In the genomic region with DNA sequence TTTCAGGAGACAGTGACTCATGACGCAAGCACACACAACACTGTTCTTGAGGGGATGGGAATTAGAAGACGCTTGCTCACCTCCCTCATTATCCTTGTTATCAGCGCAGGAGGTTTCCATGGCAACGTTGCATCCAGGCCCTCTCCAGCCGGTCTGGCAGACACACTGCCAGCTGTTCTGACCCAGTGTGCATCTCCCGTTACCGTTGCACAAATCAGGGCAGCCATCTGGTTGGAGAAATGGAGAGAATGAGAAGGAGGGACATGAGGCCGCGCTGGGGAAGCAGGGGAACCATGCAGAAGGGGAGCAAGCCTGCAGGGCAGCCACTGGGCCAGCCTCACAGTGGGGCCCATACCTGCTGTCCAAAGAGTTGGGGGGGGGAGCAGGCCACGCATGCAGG, we compare ENCODE assay signal across 10 mouse cellular contexts.
A peak's percentile ranks its signal among the peaks of the same experiment; 100 is the strongest.
DNase-seq lines count a peak whose midpoint lies in the region; ATAC-seq and TF ChIP-seq lines count a peak whose summit lies in the region.
"Had no signal": no experiment of that assay in that cellular context is flagged by ENCODE, and none has a peak within 500 bp of the region (broad histone marks: within the 10 kb centered on the region; RNA-seq: fewer than 3 reads in every experiment).

No protein-coding gene starts in this region.

- peak; percentile 38 to 59 for DNase-seq in cerebellum, postnatal 14 days
- no peak for DNase-seq in cerebellum, adult 18-20 months
- DNase-seq in brain, adult 2 months (ENCODE audit: low read depth, low spot score): peak; percentile 90
- peak; percentile 53 for DNase-seq in forebrain, postnatal 0 days
- DNase-seq in midbrain, postnatal 0 days (ENCODE audit: low spot score): peak; percentile 90
- DNase-seq in thymus, postnatal 0 days (ENCODE audit: low spot score): no peak
- no peak for DNase-seq in lung, adult 18-20 months
- no peak for DNase-seq in adrenal gland, adult 18-20 months (ENCODE audit: low spot score in 2 of 2)

- peaks cover 4% of the 10 kb centered on the region; the same call in 1 of the 2 replicates for H3K4me1 ChIP-seq in forebrain, postnatal 0 days (ENCODE audit: insufficient read depth)
- peaks cover 15% of the 10 kb centered on the region; the same call in 1 of the 2 replicates for H3K4me1 ChIP-seq in midbrain, postnatal 0 days (ENCODE audit: insufficient read depth, low read length)

- no peak overlapping the region for H3K27ac ChIP-seq in forebrain, postnatal 0 days (ENCODE audit: low read depth, low read length)
- peak overlapping the region; percentile 59; the same call in 1 of the 2 replicates for H3K27ac ChIP-seq in midbrain, postnatal 0 days (ENCODE audit: low read depth, low read length)
- H3K27ac ChIP-seq: limb, embryonic 12.5 days had no signal

- ATAC-seq in forebrain, postnatal 0 days: peak; percentile 79
- ATAC-seq in midbrain, postnatal 0 days (ENCODE audit: low FRiP score): peak; percentile 64

- no peaks in the 10 kb centered on the region for H3K36me3 ChIP-seq in forebrain, postnatal 0 days (ENCODE audit: insufficient read depth)
- no peaks in the 10 kb centered on the region for H3K36me3 ChIP-seq in midbrain, postnatal 0 days (ENCODE audit: insufficient read depth, low read length)
- H3K36me3 ChIP-seq: limb, embryonic 12.5 days had no signal

- no peaks in the 10 kb centered on the region for H3K27me3 ChIP-seq in forebrain, postnatal 0 days (ENCODE audit: insufficient read depth, low read length)
- no peaks in the 10 kb centered on the region for H3K27me3 ChIP-seq in midbrain, postnatal 0 days (ENCODE audit: insufficient read depth, low read length)

- no peaks in the 10 kb centered on the region for H3K9me3 ChIP-seq in forebrain, postnatal 0 days (ENCODE audit: low read length)
- no peaks in the 10 kb centered on the region for H3K9me3 ChIP-seq in midbrain, postnatal 0 days (ENCODE audit: low read length)
- H3K9me3 ChIP-seq: limb, embryonic 12.5 days had no signal

- WGBS in forebrain, postnatal 0 days: 23% methylated on average over 10 of the region's 10 CpGs
- WGBS in midbrain, postnatal 0 days: 17% methylated on average over 10 of the region's 10 CpGs

- no peak overlapping the region for H3K9ac ChIP-seq in forebrain, postnatal 0 days
- no peak overlapping the region for H3K9ac ChIP-seq in midbrain, postnatal 0 days (replicated peaks; ENCODE audit: low read length, poor library complexity, severe bottlenecking)
- H3K9ac ChIP-seq: limb, embryonic 12.5 days had no signal

- H3K4me3 ChIP-seq in forebrain, postnatal 0 days (ENCODE audit: low read depth, low read length): no peak overlapping the region
- no peak overlapping the region for H3K4me3 ChIP-seq in midbrain, postnatal 0 days (ENCODE audit: low read depth, low read length)
- H3K4me3 ChIP-seq: limb, embryonic 12.5 days; myocyte had no signal

- no peak for TF ChIP-seq CTCF in forebrain, postnatal 0 days (IDR thresholded peaks at IDR 0.05; ENCODE audit: low read depth)
- no peak for TF ChIP-seq CTCF in midbrain, postnatal 0 days (IDR thresholded peaks at IDR 0.05)

- no peak overlapping the region for H3K4me2 ChIP-seq in forebrain, postnatal 0 days (ENCODE audit: low read depth)
- H3K4me2 ChIP-seq in midbrain, postnatal 0 days (ENCODE audit: low read depth, low read length, poor library complexity, severe bottlenecking): no peak overlapping the region
- H3K4me2 ChIP-seq: limb, embryonic 12.5 days had no signal

Comparison
In these comparisons a context has a peak if more than half of its experiments do, and no peak if none do; other contexts are left out.
1. DNase-seq: peak in cerebellum, postnatal 14 days (2 of 2), brain, adult 2 months (single experiment), forebrain, postnatal 0 days (single experiment) and midbrain, postnatal 0 days (single experiment); none in cerebellum, adult 18-20 months (0 of 2), thymus, postnatal 0 days (single experiment), lung, adult 18-20 months (0 of 2) and adrenal gland, adult 18-20 months (0 of 2).